Mouse (Mus musculus): ENCODE data around the gene Psma4. TPM values are rescaled to one million over a fixed set of nuclear protein-coding genes. Genes with fewer than 3 reads are reported as not detected.

Gene Psma4
- polyA plus RNA-seq (2012; rRNA removed), result 140 and 144 TPM in 2 replicates

DNA sequence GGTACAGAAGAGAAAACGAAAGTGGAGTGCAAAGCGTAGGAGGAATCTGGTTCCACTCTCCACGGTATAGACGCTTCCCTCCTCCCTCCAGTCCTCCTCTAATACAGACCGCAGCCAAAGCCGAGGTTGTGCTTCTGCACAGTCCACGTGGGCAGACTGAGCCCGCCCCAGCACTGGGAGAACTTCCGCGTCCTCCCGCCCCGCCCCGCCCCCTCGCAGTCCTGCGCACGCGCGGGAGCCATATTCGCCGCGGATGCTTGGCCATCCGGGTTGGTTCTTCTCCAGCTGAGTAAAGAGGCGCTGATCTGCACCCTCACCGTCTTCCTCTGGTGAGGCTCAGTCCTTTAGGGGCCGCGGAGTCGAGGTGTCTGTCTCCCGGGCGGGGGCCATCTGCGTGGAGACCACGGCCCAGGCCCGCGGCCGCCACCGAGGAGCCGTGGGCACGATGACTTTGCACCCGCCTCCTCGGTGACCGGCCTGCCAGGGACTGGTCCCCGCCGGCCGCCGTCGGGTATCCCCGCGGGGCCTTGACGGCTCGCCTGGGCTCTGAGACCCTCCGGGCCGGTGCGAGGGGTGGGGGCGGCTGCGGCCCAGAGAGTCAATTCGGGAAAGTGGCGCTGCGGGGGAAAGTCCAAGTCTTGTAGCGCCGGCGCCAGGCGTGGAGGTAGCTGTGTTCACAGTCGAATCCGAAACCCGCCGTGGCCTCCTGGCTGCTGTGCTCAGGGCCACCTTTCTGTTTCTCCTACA, at the start of gene Psma4, which contains the start of gene AY074887:
Gene Psma4, plus strand, starts transcription at position 216 of the 747 bp plus-strand sequence.
Gene AY074887, minus strand, starts transcription at position 424 of the 747 bp plus-strand sequence.
- TF ChIP-seq CTCF (IDR thresholded peaks at IDR 0.05; ENCODE audit: extremely low read depth, insufficient read depth, low read length) (no peak), POLR2A (IDR thresholded peaks at IDR 0.05; ENCODE audit: extremely low read depth, insufficient read depth, low read length) (peak; percentile 90)
- peak within 1 kb of the TSS; percentile 76 for H3K27ac ChIP-seq (ENCODE audit: insufficient read depth, low read length)
- peak within 1 kb of the TSS; percentile 82 for H3K4me3 ChIP-seq (ENCODE audit: insufficient read depth, low read length)
- peaks cover 5% of the 10 kb centered on the region; the same call in 1 of the 2 replicates for H3K4me1 ChIP-seq (ENCODE audit: control insufficient read depth, insufficient read depth, low read length)

DNA sequence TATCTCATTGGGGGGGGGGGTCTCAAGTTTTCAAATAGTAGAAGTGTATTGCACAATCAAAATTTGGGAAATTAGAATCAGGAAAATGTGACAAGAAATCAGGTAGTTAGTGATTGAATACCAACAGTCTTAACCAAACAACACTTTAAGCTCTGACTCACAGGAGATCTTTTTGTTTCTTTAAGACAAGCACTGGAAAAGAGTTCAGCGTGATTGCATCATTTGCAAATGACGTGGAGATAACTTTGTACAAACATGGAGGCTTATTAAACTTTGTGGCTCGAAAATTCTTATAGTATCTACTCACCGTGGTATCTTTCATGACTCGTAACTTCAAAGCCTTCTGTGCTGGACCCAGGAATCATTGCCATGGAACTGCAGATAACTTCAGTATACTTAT, 41.1 kb upstream of the Psma4 start:
- H3K4me3 ChIP-seq (ENCODE audit: insufficient read depth, low read length), result no peak overlapping the region
- H3K27ac ChIP-seq (ENCODE audit: insufficient read depth, low read length), result no peak overlapping the region
- no peaks in the 10 kb centered on the region for H3K4me1 ChIP-seq (ENCODE audit: control insufficient read depth, insufficient read depth, low read length)
- TF ChIP-seq CTCF (IDR thresholded peaks at IDR 0.05; ENCODE audit: extremely low read depth, insufficient read depth, low read length), result no peak
- TF ChIP-seq POLR2A (IDR thresholded peaks at IDR 0.05; ENCODE audit: extremely low read depth, insufficient read depth, low read length), result no peak

DNA sequence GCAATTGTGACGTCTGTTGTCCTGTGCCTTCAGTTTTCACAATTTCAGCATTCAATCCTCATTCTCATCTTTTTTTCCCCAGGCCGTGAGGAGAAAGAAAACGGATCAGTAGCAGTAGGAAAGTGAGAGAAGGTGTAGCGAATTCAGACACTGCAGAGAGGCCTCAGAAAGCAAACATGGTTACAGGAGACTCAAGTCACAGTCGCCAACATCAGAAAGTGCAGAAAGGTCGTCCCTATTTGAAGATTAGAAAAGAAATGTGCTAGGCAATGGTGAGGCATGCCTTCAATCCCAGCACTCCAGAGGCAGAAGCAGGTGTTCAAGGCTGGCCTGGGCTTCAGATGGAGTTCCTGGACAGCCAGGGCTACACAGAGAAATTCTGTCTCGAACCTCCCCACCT, 35.0 kb upstream of the Psma4 start:
- Histone ChIP-seq H3K27ac (ENCODE audit: insufficient read depth, low read length) (no peak overlapping the region), H3K4me3 (ENCODE audit: insufficient read depth, low read length) (no peak overlapping the region), H3K4me1 (ENCODE audit: control insufficient read depth, insufficient read depth, low read length) (no peaks in the 10 kb centered on the region)
- no peak for TF ChIP-seq CTCF (IDR thresholded peaks at IDR 0.05; ENCODE audit: extremely low read depth, insufficient read depth, low read length)
- no peak for TF ChIP-seq POLR2A (IDR thresholded peaks at IDR 0.05; ENCODE audit: extremely low read depth, insufficient read depth, low read length)

DNA sequence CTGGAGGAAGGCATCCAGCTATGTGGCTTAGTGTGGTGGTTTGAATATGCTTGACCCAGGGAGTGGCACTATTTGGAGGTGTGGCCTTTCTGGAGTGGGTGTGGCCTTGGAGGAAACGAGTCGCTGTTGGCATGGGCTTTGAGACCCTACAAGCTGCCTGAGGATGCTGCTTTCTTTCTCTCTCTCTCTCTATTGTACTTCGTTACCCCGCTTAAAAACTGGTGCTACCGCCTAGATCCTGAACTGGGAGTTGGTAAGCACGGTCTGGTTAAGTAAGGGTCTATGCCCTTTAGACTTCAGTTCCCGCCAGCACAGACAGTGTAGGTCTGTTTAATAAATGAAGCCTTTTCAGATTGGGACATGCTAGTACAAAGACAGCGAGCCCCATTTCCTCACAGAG, 34.2 kb upstream of the Psma4 start:
- H3K27ac ChIP-seq (ENCODE audit: insufficient read depth, low read length), result no peak overlapping the region
- H3K4me3 ChIP-seq (ENCODE audit: insufficient read depth, low read length), result no peak overlapping the region; the same call in 1 of the 2 replicates
- no peak for TF ChIP-seq POLR2A (IDR thresholded peaks at IDR 0.05; ENCODE audit: extremely low read depth, insufficient read depth, low read length)
- no peak for TF ChIP-seq CTCF (IDR thresholded peaks at IDR 0.05; ENCODE audit: extremely low read depth, insufficient read depth, low read length)
- H3K4me1 ChIP-seq (ENCODE audit: control insufficient read depth, insufficient read depth, low read length), result no peaks in the 10 kb centered on the region

DNA sequence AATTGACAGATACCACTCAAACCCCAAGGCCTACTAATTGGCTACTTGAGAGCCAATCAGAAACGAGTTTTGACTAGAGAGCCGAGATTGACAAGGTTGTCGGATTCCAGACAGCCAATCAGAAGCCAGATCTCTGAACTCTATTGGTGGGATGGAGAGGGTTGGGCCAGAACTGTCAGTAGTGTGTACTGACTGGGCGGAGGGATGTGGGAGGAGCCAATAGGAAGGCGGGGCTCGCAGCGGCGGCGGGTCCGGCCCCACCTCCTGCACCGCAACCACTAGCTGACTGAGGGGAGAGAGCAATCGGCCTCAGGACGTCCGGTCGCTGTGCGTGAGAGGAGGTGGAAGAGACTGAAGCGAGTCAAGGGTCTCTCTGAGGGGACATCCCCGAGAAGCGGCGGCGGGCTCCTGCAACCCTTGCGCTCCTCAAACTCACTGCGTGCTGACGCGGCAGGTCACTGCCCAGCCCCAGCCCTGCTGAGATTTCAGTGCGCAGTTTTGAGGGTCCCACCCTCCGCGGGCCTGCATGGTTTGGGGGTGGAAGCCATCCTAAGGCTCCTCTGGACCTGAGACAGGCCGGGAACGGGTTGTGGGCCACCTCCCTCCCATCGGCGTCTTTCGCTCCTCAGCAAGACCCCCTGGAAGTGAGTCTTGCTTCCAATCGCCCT, 33.4 kb upstream of the Psma4 start, which contains the start of gene Hykk:
Gene Hykk, plus strand, starts transcription at position 274 of the 668 bp plus-strand sequence.
- peak; percentile 62; the same call in 1 of the 2 replicates for TF ChIP-seq POLR2A (IDR thresholded peaks at IDR 0.05; ENCODE audit: extremely low read depth, insufficient read depth, low read length)
- no peak for TF ChIP-seq CTCF (IDR thresholded peaks at IDR 0.05; ENCODE audit: extremely low read depth, insufficient read depth, low read length)

DNA sequence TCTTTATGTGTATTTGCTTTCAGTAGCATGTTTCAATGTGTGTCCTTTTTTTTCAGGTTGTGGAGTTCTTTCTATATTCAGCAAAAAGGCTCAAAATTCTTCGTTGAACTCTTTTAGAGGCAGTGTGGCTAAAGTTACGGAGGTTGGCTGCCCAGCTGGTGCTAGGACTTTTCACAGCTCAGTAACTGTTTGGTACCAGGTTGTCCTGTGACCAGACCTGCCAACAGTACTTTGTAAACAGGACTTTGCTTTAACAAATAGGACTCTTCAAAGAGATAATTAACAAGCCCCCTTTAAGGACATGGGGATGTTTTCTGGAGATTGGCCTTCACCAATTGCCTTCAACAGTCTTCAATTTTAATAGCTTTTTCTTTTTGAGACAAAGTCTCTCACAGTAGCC, 32.4 kb upstream of the Psma4 start:
- Histone ChIP-seq H3K27ac (ENCODE audit: insufficient read depth, low read length) (no peak overlapping the region), H3K4me3 (ENCODE audit: insufficient read depth, low read length) (no peak overlapping the region), H3K4me1 (ENCODE audit: control insufficient read depth, insufficient read depth, low read length) (no peaks in the 10 kb centered on the region)
- TF ChIP-seq POLR2A (IDR thresholded peaks at IDR 0.05; ENCODE audit: extremely low read depth, insufficient read depth, low read length), result no peak
- no peak for TF ChIP-seq CTCF (IDR thresholded peaks at IDR 0.05; ENCODE audit: extremely low read depth, insufficient read depth, low read length)

More for the DNA sequence above, 33.4 kb upstream of the Psma4 start, which contains the start of gene Hykk:
- Histone ChIP-seq H3K4me1 (ENCODE audit: control insufficient read depth, insufficient read depth, low read length) (no peaks in the 10 kb centered on the region), H3K27ac (ENCODE audit: insufficient read depth, low read length) (no peak within 1 kb of the TSS), H3K4me3 (ENCODE audit: insufficient read depth, low read length) (peak within 1 kb of the TSS; percentile 54)

DNA sequence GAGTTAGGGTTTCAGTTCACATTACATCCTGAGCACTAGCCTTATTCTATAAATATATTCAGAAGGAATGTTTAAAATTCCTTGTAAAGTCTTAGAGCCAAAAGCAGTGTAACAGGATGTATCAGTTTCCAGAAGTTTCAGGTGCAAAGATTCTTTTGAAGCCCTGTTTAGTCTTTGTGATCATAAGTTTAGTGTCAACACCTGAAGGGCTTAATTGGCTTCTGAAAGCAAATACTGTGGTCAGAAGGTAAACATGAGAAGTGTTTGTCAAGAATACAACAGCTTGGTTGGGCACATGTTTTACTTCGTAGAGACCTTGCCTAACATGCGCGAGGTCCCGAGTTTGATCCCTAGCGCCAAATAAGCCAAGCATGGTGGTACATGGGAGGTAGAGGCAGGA, 31.8 kb upstream of the Psma4 start:
- no peaks in the 10 kb centered on the region for H3K4me1 ChIP-seq (ENCODE audit: control insufficient read depth, insufficient read depth, low read length)
- TF ChIP-seq POLR2A (IDR thresholded peaks at IDR 0.05; ENCODE audit: extremely low read depth, insufficient read depth, low read length), result no peak
- no peak for TF ChIP-seq CTCF (IDR thresholded peaks at IDR 0.05; ENCODE audit: extremely low read depth, insufficient read depth, low read length)

DNA sequence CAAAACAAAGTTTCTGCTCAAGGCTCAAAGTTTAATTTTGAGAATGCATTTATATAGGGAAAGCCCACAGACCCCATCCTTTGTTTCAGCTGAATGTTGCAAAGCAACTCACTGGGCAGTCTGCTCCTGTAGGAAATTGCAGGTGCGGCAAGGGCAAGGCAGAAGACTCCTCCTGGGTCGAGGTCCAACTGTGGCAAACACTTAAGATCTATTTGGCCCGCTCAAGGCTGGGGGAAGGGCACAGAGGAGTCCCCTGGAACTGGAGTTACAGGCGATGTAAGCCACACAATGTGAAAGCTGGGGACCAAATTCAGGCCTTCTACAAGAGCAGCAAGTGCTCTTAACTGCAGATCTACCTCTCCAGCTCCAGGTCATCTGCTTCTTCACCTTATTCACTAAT, 30.6 kb upstream of the Psma4 start:
- TF ChIP-seq POLR2A (IDR thresholded peaks at IDR 0.05; ENCODE audit: extremely low read depth, insufficient read depth, low read length) (no peak), CTCF (IDR thresholded peaks at IDR 0.05; ENCODE audit: extremely low read depth, insufficient read depth, low read length) (no peak)
- H3K4me3 ChIP-seq (ENCODE audit: insufficient read depth, low read length), result no peak overlapping the region
- H3K4me1 ChIP-seq (ENCODE audit: control insufficient read depth, insufficient read depth, low read length), result no peaks in the 10 kb centered on the region
- no peak overlapping the region for H3K27ac ChIP-seq (ENCODE audit: insufficient read depth, low read length)

More for the DNA sequence above, 31.8 kb upstream of the Psma4 start:
- H3K4me3 ChIP-seq (ENCODE audit: insufficient read depth, low read length), result no peak overlapping the region
- H3K27ac ChIP-seq (ENCODE audit: insufficient read depth, low read length), result no peak overlapping the region

DNA sequence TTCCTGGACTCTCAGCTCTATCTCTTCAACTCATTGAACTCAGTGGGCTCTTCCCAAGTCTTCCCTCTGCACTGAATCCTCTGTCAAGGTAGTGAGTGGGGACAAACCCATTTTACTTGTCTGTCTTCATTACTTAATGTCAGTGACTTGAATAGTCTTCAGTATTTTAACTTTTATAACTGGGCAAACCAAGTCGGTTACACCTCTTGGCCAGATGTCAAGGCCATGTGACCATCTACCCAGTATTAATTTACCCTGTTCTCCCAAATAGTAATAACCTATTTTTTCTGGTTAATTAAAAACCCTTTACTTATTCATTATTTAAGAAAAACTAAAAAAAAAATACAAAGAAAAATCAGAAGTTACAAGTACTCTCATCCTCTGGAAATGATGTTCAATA, 19.8 kb upstream of the Psma4 start:
- Histone ChIP-seq H3K4me1 (ENCODE audit: control insufficient read depth, insufficient read depth, low read length) (no peaks in the 10 kb centered on the region), H3K27ac (ENCODE audit: insufficient read depth, low read length) (no peak overlapping the region), H3K4me3 (ENCODE audit: insufficient read depth, low read length) (no peak overlapping the region)
- TF ChIP-seq POLR2A (IDR thresholded peaks at IDR 0.05; ENCODE audit: extremely low read depth, insufficient read depth, low read length) (no peak), CTCF (IDR thresholded peaks at IDR 0.05; ENCODE audit: extremely low read depth, insufficient read depth, low read length) (no peak)

Measured in cortical plate, adult 2 months (tissue).